Mouse (Mus musculus): ENCODE data around the gene Gm11172. TPM values are rescaled to one million over a fixed set of nuclear protein-coding genes. Genes with fewer than 3 reads are reported as not detected.
A peak's percentile ranks its signal among the peaks of the same experiment; 100 is the strongest.

Gene Gm11172
- polyA plus RNA-seq, 1 experiment, result not detected

GRCm38 (mm10) chr16:10824536-10824935, 11.8 kb downstream of the Gm11172 start:
- TF ChIP-seq CTCF (IDR thresholded peaks at IDR 0.05; ENCODE audit: control insufficient read depth, insufficient read depth, insufficient replicate concordance, low read depth, low read length) (no peak), POLR2A (IDR thresholded peaks at IDR 0.05; ENCODE audit: control insufficient read depth, low read depth, low read length) (no peak)
- Histone ChIP-seq H3K27ac (ENCODE audit: control insufficient read depth, insufficient read depth, low read depth, low read length) (no peak overlapping the region), H3K27me3 (ENCODE audit: control insufficient read depth, insufficient read depth, low read length) (no peaks in the 10 kb centered on the region), H3K4me1 (ENCODE audit: control insufficient read depth, insufficient read depth, low read length) (no peaks in the 10 kb centered on the region), H3K36me3 (ENCODE audit: control insufficient read depth, insufficient read depth, low read length) (no peaks in the 10 kb centered on the region), H3K4me3 (ENCODE audit: control insufficient read depth, low read depth, low read length) (no peak overlapping the region)

GRCm38 (mm10) chr16:10825840-10826239, 13.1 kb downstream of the Gm11172 start:
- TF ChIP-seq CTCF (IDR thresholded peaks at IDR 0.05; ENCODE audit: control insufficient read depth, insufficient read depth, insufficient replicate concordance, low read depth, low read length) (no peak), POLR2A (IDR thresholded peaks at IDR 0.05; ENCODE audit: control insufficient read depth, low read depth, low read length) (no peak)
- Histone ChIP-seq H3K36me3 (ENCODE audit: control insufficient read depth, insufficient read depth, low read length) (no peaks in the 10 kb centered on the region), H3K27ac (ENCODE audit: control insufficient read depth, insufficient read depth, low read depth, low read length) (no peak overlapping the region), H3K4me3 (ENCODE audit: control insufficient read depth, low read depth, low read length) (no peak overlapping the region), H3K27me3 (ENCODE audit: control insufficient read depth, insufficient read depth, low read length) (no peaks in the 10 kb centered on the region), H3K4me1 (ENCODE audit: control insufficient read depth, insufficient read depth, low read length) (no peaks in the 10 kb centered on the region)

GRCm38 (mm10) chr16:10827269-10827668, 14.6 kb downstream of the Gm11172 start:
- no peaks in the 10 kb centered on the region for H3K4me1 ChIP-seq (ENCODE audit: control insufficient read depth, insufficient read depth, low read length)
- H3K36me3 ChIP-seq (ENCODE audit: control insufficient read depth, insufficient read depth, low read length), result no peaks in the 10 kb centered on the region
- TF ChIP-seq CTCF (IDR thresholded peaks at IDR 0.05; ENCODE audit: control insufficient read depth, insufficient read depth, insufficient replicate concordance, low read depth, low read length) (no peak), POLR2A (IDR thresholded peaks at IDR 0.05; ENCODE audit: control insufficient read depth, low read depth, low read length) (no peak)
- H3K27ac ChIP-seq (ENCODE audit: control insufficient read depth, insufficient read depth, low read depth, low read length), result no peak overlapping the region
- no peaks in the 10 kb centered on the region for H3K27me3 ChIP-seq (ENCODE audit: control insufficient read depth, insufficient read depth, low read length)
- H3K4me3 ChIP-seq (ENCODE audit: control insufficient read depth, low read depth, low read length), result no peak overlapping the region

GRCm38 (mm10) chr16:10827766-10828460, 15.2 kb downstream of the Gm11172 start:
- no peaks in the 10 kb centered on the region for H3K27me3 ChIP-seq (ENCODE audit: control insufficient read depth, insufficient read depth, low read length)
- H3K27ac ChIP-seq (ENCODE audit: control insufficient read depth, insufficient read depth, low read depth, low read length), result no peak overlapping the region
- no peak for TF ChIP-seq POLR2A (IDR thresholded peaks at IDR 0.05; ENCODE audit: control insufficient read depth, low read depth, low read length)
- TF ChIP-seq CTCF (IDR thresholded peaks at IDR 0.05; ENCODE audit: control insufficient read depth, insufficient read depth, insufficient replicate concordance, low read depth, low read length), result no peak
- H3K4me1 ChIP-seq (ENCODE audit: control insufficient read depth, insufficient read depth, low read length), result no peaks in the 10 kb centered on the region
- no peak overlapping the region for H3K4me3 ChIP-seq (ENCODE audit: control insufficient read depth, low read depth, low read length)
- no peaks in the 10 kb centered on the region for H3K36me3 ChIP-seq (ENCODE audit: control insufficient read depth, insufficient read depth, low read length)

GRCm38 (mm10) chr16:10828461-10828805, 15.7 kb downstream of the Gm11172 start:
- no peaks in the 10 kb centered on the region for H3K4me1 ChIP-seq (ENCODE audit: control insufficient read depth, insufficient read depth, low read length)
- H3K36me3 ChIP-seq (ENCODE audit: control insufficient read depth, insufficient read depth, low read length), result no peaks in the 10 kb centered on the region
- no peak for TF ChIP-seq CTCF (IDR thresholded peaks at IDR 0.05; ENCODE audit: control insufficient read depth, insufficient read depth, insufficient replicate concordance, low read depth, low read length)
- no peak for TF ChIP-seq POLR2A (IDR thresholded peaks at IDR 0.05; ENCODE audit: control insufficient read depth, low read depth, low read length)
- H3K27ac ChIP-seq (ENCODE audit: control insufficient read depth, insufficient read depth, low read depth, low read length), result no peak overlapping the region
- H3K27me3 ChIP-seq (ENCODE audit: control insufficient read depth, insufficient read depth, low read length), result no peaks in the 10 kb centered on the region
- no peak overlapping the region for H3K4me3 ChIP-seq (ENCODE audit: control insufficient read depth, low read depth, low read length)

- TF ChIP-seq CTCF (IDR thresholded peaks at IDR 0.05; ENCODE audit: control insufficient read depth, insufficient read depth, insufficient replicate concordance, low read depth, low read length), result no peak
- no peak for TF ChIP-seq POLR2A (IDR thresholded peaks at IDR 0.05; ENCODE audit: control insufficient read depth, low read depth, low read length)
- H3K4me1 ChIP-seq (ENCODE audit: control insufficient read depth, insufficient read depth, low read length), result peaks cover 5% of the 10 kb centered on the region; the same call in 1 of the 2 replicates
- H3K27ac ChIP-seq (ENCODE audit: control insufficient read depth, insufficient read depth, low read depth, low read length), result peak overlapping the region; percentile 74
- no peaks in the 10 kb centered on the region for H3K36me3 ChIP-seq (ENCODE audit: control insufficient read depth, insufficient read depth, low read length)
- H3K27me3 ChIP-seq (ENCODE audit: control insufficient read depth, insufficient read depth, low read length), result no peaks in the 10 kb centered on the region
- H3K4me3 ChIP-seq (ENCODE audit: control insufficient read depth, low read depth, low read length), result peak overlapping the region; percentile 79
These were observed 21.8 kb downstream of the Gm11172 start for GRCm38 (mm10) chr16:10834542-10834910.

GRCm38 (mm10) chr16:10834911-10835587, 22.3 kb downstream of the Gm11172 start, which contains the start of gene Rmi2:
TSS of gene Rmi2 (plus strand) at chr16:10835059.
- H3K36me3 ChIP-seq (ENCODE audit: control insufficient read depth, insufficient read depth, low read length), result no peaks in the 10 kb centered on the region
- TF ChIP-seq CTCF (IDR thresholded peaks at IDR 0.05; ENCODE audit: control insufficient read depth, insufficient read depth, insufficient replicate concordance, low read depth, low read length) (no peak), POLR2A (IDR thresholded peaks at IDR 0.05; ENCODE audit: control insufficient read depth, low read depth, low read length) (peak; percentile 59; the same call in 1 of the 2 replicates)
- peak within 1 kb of the TSS; percentile 74 for H3K27ac ChIP-seq (ENCODE audit: control insufficient read depth, insufficient read depth, low read depth, low read length)
- peak within 1 kb of the TSS; percentile 79 for H3K4me3 ChIP-seq (ENCODE audit: control insufficient read depth, low read depth, low read length)
- H3K27me3 ChIP-seq (ENCODE audit: control insufficient read depth, insufficient read depth, low read length), result no peaks in the 10 kb centered on the region
- peaks cover 5% of the 10 kb centered on the region; the same call in 1 of the 2 replicates for H3K4me1 ChIP-seq (ENCODE audit: control insufficient read depth, insufficient read depth, low read length)

Measured in testis, adult 2 months (tissue).